Mouse (Mus musculus) small intestine, adult 2 months (tissue): ENCODE results near the gene St6gal1. TPM values are rescaled to one million over a fixed set of nuclear protein-coding genes. Genes with fewer than 3 reads are reported as not detected.

ENCODE experiments used
- H3K27ac ChIP-seq: fragments of 200-500 bp; 2 replicates; pipeline ENCODE4 v1.5.1; 2012; ENCODE audit warnings: low read depth, low read length, control low read depth, inconsistent platforms; ENCODE audit not compliant: insufficient read depth
- H3K27me3 ChIP-seq: fragments of 200-500 bp; 2 replicates; pipeline ENCODE4 v1.6.1; 2012; ENCODE audit warnings: mild to moderate bottlenecking, moderate library complexity, low read length, inconsistent platforms; ENCODE audit not compliant: control insufficient read depth, insufficient read depth
- H3K36me3 ChIP-seq: fragments of 200-500 bp; 2 replicates; pipeline ENCODE4 v1.6.1; 2012; ENCODE audit warnings: mild to moderate bottlenecking, low read length, control low read depth, inconsistent platforms; ENCODE audit not compliant: control insufficient read depth, insufficient read depth
- H3K4me1 ChIP-seq: fragments of 200-500 bp; 2 replicates; pipeline ENCODE4 v1.6.1; 2012; ENCODE audit warnings: low read length, inconsistent platforms, mixed read lengths; ENCODE audit not compliant: control insufficient read depth, insufficient read depth, insufficient read length
- H3K4me3 ChIP-seq: fragments of 200-500 bp; 2 replicates; pipeline ENCODE4 v1.5.1; 2012; ENCODE audit warnings: low read depth, mild to moderate bottlenecking, control low read depth, inconsistent platforms, low read length, moderate library complexity
- CTCF ChIP-seq: fragments of 200-500 bp; IDR thresholded peaks from 2 replicates; pipeline ENCODE4 v1.5.1; 2012; ENCODE audit warnings: low read depth, mild to moderate bottlenecking, control low read depth, inconsistent platforms, low read length, moderate library complexity, mixed read lengths; ENCODE audit not compliant: insufficient replicate concordance, insufficient read length; ENCODE audit errors: extremely low read depth
- POLR2A ChIP-seq: fragments of 200-500 bp; IDR thresholded peaks from 2 replicates; pipeline ENCODE4 v1.6.1; 2012; ENCODE audit warnings: low read depth, mild to moderate bottlenecking, control low read depth, inconsistent platforms, low read length, moderate library complexity
- WGBS: fragments of 180-500 bp; shearing (Covaris S2); methylation state at CpG from one replicate; pipeline ENCODE4 v1.1.7; 2018; 5-methylcytosine and 5-hydroxymethylcytosine counted together
- polyA plus RNA-seq: library from polyadenylated mRNA; depleted of rRNA; stranded (reverse); fragments of >200 nt; gene quantifications from 2 replicates; pipeline ENCODE4 v1.2.3, GENCODE M21; 2012

St6gal1 gene
- polyA plus RNA-seq, 1 experiment, result 6.4 TPM

GRCm38 (mm10) chr16:23284470-23285394 is 60.2 kb downstream of the St6gal1 start:
- 73% methylated on average over 15 of the region's 15 CpGs for WGBS
- H3K36me3 ChIP-seq, result no peaks in the 10 kb centered on the region
- no peaks in the 10 kb centered on the region for H3K27me3 ChIP-seq
- H3K27ac ChIP-seq, result peak overlapping the region; percentile 53
- TF ChIP-seq POLR2A, result no peak
- TF ChIP-seq CTCF, result no peak
- H3K4me3 ChIP-seq, result no peak overlapping the region
- no peaks in the 10 kb centered on the region for H3K4me1 ChIP-seq

GRCm38 (mm10) chr16:23286380-23287097 is 62.0 kb downstream of the St6gal1 start:
- H3K27ac ChIP-seq, result peak overlapping the region; percentile 32; the same call in 1 of the 2 replicates
- WGBS, result 81% methylated on average over 11 of the region's 11 CpGs
- H3K4me3 ChIP-seq, result no peak overlapping the region
- no peak for TF ChIP-seq POLR2A
- TF ChIP-seq CTCF, result no peak
- H3K4me1 ChIP-seq, result no peaks in the 10 kb centered on the region
- H3K36me3 ChIP-seq, result no peaks in the 10 kb centered on the region
- no peaks in the 10 kb centered on the region for H3K27me3 ChIP-seq

GRCm38 (mm10) chr16:23287312-23288040 is 62.9 kb downstream of the St6gal1 start:
- TF ChIP-seq CTCF (no peak), POLR2A (no peak)
- Histone ChIP-seq H3K27me3 (no peaks in the 10 kb centered on the region), H3K36me3 (no peaks in the 10 kb centered on the region), H3K4me3 (no peak overlapping the region), H3K27ac (0 out of 2 replicates have a peak overlapping the region, but pooled peaks have one; percentile 32), H3K4me1 (no peaks in the 10 kb centered on the region)
- WGBS, result 86% methylated on average over 10 of the region's 10 CpGs

- Histone ChIP-seq H3K27ac (no peak overlapping the region), H3K4me1 (no peaks in the 10 kb centered on the region), H3K36me3 (no peaks in the 10 kb centered on the region), H3K4me3 (no peak overlapping the region), H3K27me3 (no peaks in the 10 kb centered on the region)
- TF ChIP-seq POLR2A (no peak), CTCF (no peak)
- WGBS, result 94% methylated on average over 9 of the region's 9 CpGs
These were observed 63.6 kb downstream of the St6gal1 start for GRCm38 (mm10) chr16:23288103-23288502.

- Histone ChIP-seq H3K27ac (no peak overlapping the region), H3K4me1 (no peaks in the 10 kb centered on the region), H3K4me3 (no peak overlapping the region), H3K36me3 (no peaks in the 10 kb centered on the region), H3K27me3 (no peaks in the 10 kb centered on the region)
- no peak for TF ChIP-seq CTCF
- no peak for TF ChIP-seq POLR2A
- WGBS, result 93% methylated on average over 6 of the region's 6 CpGs
These were observed 64.9 kb downstream of the St6gal1 start for GRCm38 (mm10) chr16:23289424-23289823.

GRCm38 (mm10) chr16:23290171-23290570 is 65.6 kb downstream of the St6gal1 start:
- WGBS, result 67% methylated on average over 9 of the region's 9 CpGs

More at GRCm38 (mm10) chr16:23290171-23290570, 65.6 kb downstream of the St6gal1 start:
- TF ChIP-seq CTCF (no peak), POLR2A (no peak)
- no peaks in the 10 kb centered on the region for H3K27me3 ChIP-seq
- H3K4me1 ChIP-seq, result no peaks in the 10 kb centered on the region
- H3K4me3 ChIP-seq, result no peak overlapping the region
- H3K36me3 ChIP-seq, result no peaks in the 10 kb centered on the region
- no peak overlapping the region for H3K27ac ChIP-seq
